Comparison of ENCODE assay signal across 8 mouse cellular contexts in the genomic region with DNA sequence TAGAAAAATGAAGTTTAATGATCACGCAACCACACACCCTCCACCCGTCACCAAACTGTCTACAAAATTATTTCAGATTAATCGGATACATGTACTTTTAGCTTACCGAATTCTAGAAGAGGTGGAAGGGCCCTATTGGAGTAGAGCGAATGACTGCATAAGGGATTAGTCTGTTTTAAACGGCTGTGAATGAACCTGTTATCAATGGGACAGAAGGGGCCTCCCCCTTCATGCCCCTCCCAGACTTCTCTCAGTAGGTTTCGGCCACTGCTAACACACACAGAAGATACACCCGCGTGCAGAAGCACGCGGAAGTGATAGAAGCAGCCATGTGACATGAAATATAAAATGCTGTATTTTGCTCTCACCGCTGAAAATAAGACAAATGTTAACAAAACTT. TPM values are rescaled to one million over a fixed set of nuclear protein-coding genes. Genes with fewer than 3 reads are reported as not detected.
DNase-seq lines count a peak whose midpoint lies in the region; ATAC-seq and TF ChIP-seq lines count a peak whose summit lies in the region.

A gene (minus strand): TSS at position 150 of the 400 bp plus-strand sequence.

- no peaks in the 10 kb centered on the region for H3K36me3 ChIP-seq in kidney, adult 2 months (ENCODE audit: control insufficient read depth, insufficient read depth, low read length)
- H3K36me3 ChIP-seq in E14TG2a.4 (ENCODE audit: insufficient read depth, low read length): no peaks in the 10 kb centered on the region
- no peaks in the 10 kb centered on the region for H3K36me3 ChIP-seq in embryonic facial prominence, embryonic 13.5 days
- H3K36me3 ChIP-seq in limb, embryonic 13.5 days: no peaks in the 10 kb centered on the region
- no peaks in the 10 kb centered on the region for H3K36me3 ChIP-seq in neural tube, embryonic 15.5 days

- no peak for TF ChIP-seq POLR2A in kidney, adult 2 months (IDR thresholded peaks at IDR 0.05; ENCODE audit: low read depth, low read length)

- DNase-seq in kidney, adult 2 months: no peak
- no peak for DNase-seq in kidney, postnatal 10 days
- DNase-seq in right cerebral cortex, adult 2 months (ENCODE audit: low spot score in 2 of 2): no peak
- no peak for DNase-seq in kidney, adult 8-10 months

- H3K4me3 ChIP-seq in kidney, adult 2 months (ENCODE audit: insufficient read depth, low read depth, low read length): peak within 1 kb of the TSS; percentile 62
- peak within 1 kb of the TSS; percentile 94 for H3K4me3 ChIP-seq in E14TG2a.4 (replicated peaks; ENCODE audit: low read length)
- H3K4me3 ChIP-seq in embryonic facial prominence, embryonic 13.5 days: peak within 1 kb of the TSS; percentile 89
- peak within 1 kb of the TSS; percentile 88 for H3K4me3 ChIP-seq in limb, embryonic 13.5 days
- peak within 1 kb of the TSS; percentile 81 for H3K4me3 ChIP-seq in neural tube, embryonic 15.5 days (replicated peaks)

- H3K27ac ChIP-seq in kidney, adult 2 months (ENCODE audit: insufficient read depth, low read depth, low read length): peak within 1 kb of the TSS; percentile 46; the same call in 1 of the 2 replicates
- H3K27ac ChIP-seq in embryonic facial prominence, embryonic 13.5 days: peak within 1 kb of the TSS; percentile 93
- H3K27ac ChIP-seq in limb, embryonic 13.5 days: peak within 1 kb of the TSS; percentile 90
- peak within 1 kb of the TSS; percentile 90 for H3K27ac ChIP-seq in neural tube, embryonic 15.5 days (replicated peaks)

- no peaks in the 10 kb centered on the region for H3K27me3 ChIP-seq in kidney, adult 2 months (replicated peaks; ENCODE audit: control insufficient read depth, insufficient read depth, low read length)
- H3K27me3 ChIP-seq in E14TG2a.4 (ENCODE audit: insufficient read depth, low read length): peaks cover 35% of the 10 kb centered on the region
- H3K27me3 ChIP-seq in embryonic facial prominence, embryonic 13.5 days: no peaks in the 10 kb centered on the region
- H3K27me3 ChIP-seq in limb, embryonic 13.5 days: no peaks in the 10 kb centered on the region
- H3K27me3 ChIP-seq in neural tube, embryonic 15.5 days (replicated peaks): no peaks in the 10 kb centered on the region

- TF ChIP-seq CTCF in kidney, adult 2 months (conservative IDR thresholded peaks at IDR 0.05; ENCODE audit: insufficient read depth, insufficient read length, low read depth, low read length): no peak
- TF ChIP-seq CTCF in E14TG2a.4 (conservative IDR thresholded peaks at IDR 0.05; ENCODE audit: low read length): no peak

- 25% methylated on average over 12 of the region's 12 CpGs for WGBS in kidney, adult 2 months
- WGBS in embryonic facial prominence, embryonic 13.5 days: 9% methylated on average over 12 of the region's 12 CpGs
- 14% methylated on average over 12 of the region's 12 CpGs for WGBS in limb, embryonic 13.5 days
- 4% methylated on average over 12 of the region's 12 CpGs for WGBS in neural tube, embryonic 15.5 days

- H3K9me3 ChIP-seq in E14TG2a.4 (ENCODE audit: low read length): no peaks in the 10 kb centered on the region
- no peaks in the 10 kb centered on the region for H3K9me3 ChIP-seq in embryonic facial prominence, embryonic 13.5 days
- no peaks in the 10 kb centered on the region for H3K9me3 ChIP-seq in limb, embryonic 13.5 days
- H3K9me3 ChIP-seq in neural tube, embryonic 15.5 days (replicated peaks): no peaks in the 10 kb centered on the region

- H3K4me2 ChIP-seq in embryonic facial prominence, embryonic 13.5 days: peak within 1 kb of the TSS; percentile 76
- H3K4me2 ChIP-seq in limb, embryonic 13.5 days (replicated peaks): peak within 1 kb of the TSS; percentile 84
- peak within 1 kb of the TSS; percentile 72 for H3K4me2 ChIP-seq in neural tube, embryonic 15.5 days

- no peaks in the 10 kb centered on the region for H3K4me1 ChIP-seq in kidney, adult 2 months (ENCODE audit: control insufficient read depth, insufficient read depth, low read length)
- peaks cover 14% of the 10 kb centered on the region for H3K4me1 ChIP-seq in E14TG2a.4 (replicated peaks; ENCODE audit: low read depth, low read length)
- H3K4me1 ChIP-seq in embryonic facial prominence, embryonic 13.5 days: peaks cover 5% of the 10 kb centered on the region; the same call in 1 of the 2 replicates
- H3K4me1 ChIP-seq in limb, embryonic 13.5 days: peaks cover 3% of the 10 kb centered on the region
- H3K4me1 ChIP-seq in neural tube, embryonic 15.5 days: peaks cover 15% of the 10 kb centered on the region

- no peak for ATAC-seq in embryonic facial prominence, embryonic 13.5 days (ENCODE audit: insufficient number of reproducible peaks, insufficient read depth, low FRiP score, low TSS enrichment, low read depth)
- no peak for ATAC-seq in limb, embryonic 13.5 days (ENCODE audit: low FRiP score, low read depth)
- ATAC-seq in neural tube, embryonic 15.5 days (ENCODE audit: low FRiP score): peak; percentile 48

- H3K9ac ChIP-seq in embryonic facial prominence, embryonic 13.5 days: peak within 1 kb of the TSS; percentile 91
- H3K9ac ChIP-seq in limb, embryonic 13.5 days: peak within 1 kb of the TSS; percentile 93
- peak within 1 kb of the TSS; percentile 81 for H3K9ac ChIP-seq in neural tube, embryonic 15.5 days (replicated peaks)

RNA-seq across cellular contexts. Expression of the gene that starts here (rescaled TPM):
- polyA plus RNA-seq in kidney, adult 2 months (2012; rRNA removed): 2.1 and 3.5 TPM in 2 replicates
- polyA plus RNA-seq in embryonic facial prominence, embryonic 13.5 days (2015; fragmentation: Nextera tagmentation; extraction: Ambion mirVana): 6.7 and 9.8 TPM in 2 replicates
- 5.5 and 8.1 TPM in 2 replicates for polyA plus RNA-seq in limb, embryonic 13.5 days (2015; fragmentation: Nextera tagmentation; extraction: Ambion mirVana)
- polyA plus RNA-seq in neural tube, embryonic 15.5 days (2015; fragmentation: Nextera tagmentation; extraction: Ambion mirVana): 70.8 and 91.9 TPM in 2 replicates
